ENCODE assay signal across 29 mouse cellular contexts in genomic region chr5:50195993-50196392, GRCm38 (mm10).
DNase-seq lines count a peak whose midpoint lies in the region; ATAC-seq and TF ChIP-seq lines count a peak whose summit lies in the region.
"Had no signal": no experiment of that assay in that cellular context is flagged by ENCODE, and none has a peak within 500 bp of the region (broad histone marks: within the 10 kb centered on the region; RNA-seq: fewer than 3 reads in every experiment).

No protein-coding gene starts in this region.

- 66% methylated on average over 3 of the region's 3 CpGs for WGBS in intestine, embryonic 16.5 days
- WGBS in intestine, embryonic 15.5 days: 60% methylated on average over 3 of the region's 3 CpGs
- 38% methylated on average over 3 of the region's 3 CpGs for WGBS in embryonic facial prominence, embryonic 14.5 days
- 84% methylated on average over 3 of the region's 3 CpGs for WGBS in limb, embryonic 10.5 days
- WGBS in limb, embryonic 15.5 days: 45% methylated on average over 3 of the region's 3 CpGs
- WGBS in thymus, adult 2 months: 77% methylated on average over 3 of the region's 3 CpGs

- peak; percentile 16; the same call in 1 of the 2 replicates for ATAC-seq in intestine, embryonic 16.5 days
- ATAC-seq in intestine, embryonic 15.5 days: no peak
- ATAC-seq in embryonic facial prominence, embryonic 14.5 days (ENCODE audit: low read depth): peak; percentile 68
- ATAC-seq in limb, embryonic 15.5 days (ENCODE audit: insufficient number of reproducible peaks, low FRiP score, low TSS enrichment, low read depth): peak; percentile 67; the same call in 1 of the 2 replicates

- no peaks in the 10 kb centered on the region for H3K36me3 ChIP-seq in intestine, embryonic 16.5 days (ENCODE audit: control insufficient read depth, insufficient read depth, low read length)
- H3K36me3 ChIP-seq in intestine, embryonic 15.5 days: no peaks in the 10 kb centered on the region
- H3K36me3 ChIP-seq in embryonic facial prominence, embryonic 14.5 days (ENCODE audit: control insufficient read depth, insufficient read depth, low read length): no peaks in the 10 kb centered on the region
- no peaks in the 10 kb centered on the region for H3K36me3 ChIP-seq in limb, embryonic 10.5 days
- H3K36me3 ChIP-seq in limb, embryonic 15.5 days: no peaks in the 10 kb centered on the region
- no peaks in the 10 kb centered on the region for H3K36me3 ChIP-seq in thymus, adult 2 months (ENCODE audit: control insufficient read depth, insufficient read depth, low read length)
- H3K36me3 ChIP-seq: forebrain, embryonic 12.5 days; midbrain, embryonic 12.5 days had no signal

- no peak overlapping the region for H3K4me2 ChIP-seq in intestine, embryonic 16.5 days (ENCODE audit: low read depth, low read length)
- H3K4me2 ChIP-seq in intestine, embryonic 15.5 days (replicated peaks): no peak overlapping the region
- H3K4me2 ChIP-seq in embryonic facial prominence, embryonic 14.5 days (ENCODE audit: low read depth, low read length): no peak overlapping the region
- H3K4me2 ChIP-seq in limb, embryonic 15.5 days: no peak overlapping the region
- H3K4me2 ChIP-seq: forebrain, embryonic 12.5 days; heart, embryonic 11.5 days; hindbrain, embryonic 14.5 days; liver, embryonic 11.5 days; midbrain, embryonic 12.5 days had no signal

- no peak overlapping the region for H3K4me3 ChIP-seq in intestine, embryonic 16.5 days (ENCODE audit: low read length)
- H3K4me3 ChIP-seq in intestine, embryonic 15.5 days (replicated peaks): no peak overlapping the region
- no peak overlapping the region for H3K4me3 ChIP-seq in embryonic facial prominence, embryonic 14.5 days (ENCODE audit: low read depth, low read length)
- H3K4me3 ChIP-seq in limb, embryonic 10.5 days: no peak overlapping the region
- no peak overlapping the region for H3K4me3 ChIP-seq in limb, embryonic 15.5 days
- H3K4me3 ChIP-seq in thymus, adult 2 months (ENCODE audit: control insufficient read depth, insufficient read depth, low read length): no peak overlapping the region
- H3K4me3 ChIP-seq: forebrain, embryonic 12.5 days; midbrain, embryonic 12.5 days; myocyte had no signal

- no peaks in the 10 kb centered on the region for H3K4me1 ChIP-seq in intestine, embryonic 16.5 days (ENCODE audit: control insufficient read depth, insufficient read depth, low read length)
- H3K4me1 ChIP-seq in intestine, embryonic 15.5 days (replicated peaks): no peaks in the 10 kb centered on the region
- H3K4me1 ChIP-seq in embryonic facial prominence, embryonic 14.5 days (ENCODE audit: control insufficient read depth, insufficient read depth, low read length): no peaks in the 10 kb centered on the region
- no peaks in the 10 kb centered on the region for H3K4me1 ChIP-seq in limb, embryonic 10.5 days
- H3K4me1 ChIP-seq in limb, embryonic 15.5 days: 0 out of 2 replicates have a peak, but pooled peaks cover 5% of the 10 kb centered on the region
- H3K4me1 ChIP-seq in thymus, adult 2 months (replicated peaks; ENCODE audit: control insufficient read depth, insufficient read depth, low read length): no peaks in the 10 kb centered on the region
- H3K4me1 ChIP-seq: forebrain, embryonic 12.5 days; midbrain, embryonic 12.5 days had no signal

- no peaks in the 10 kb centered on the region for H3K9me3 ChIP-seq in intestine, embryonic 16.5 days (ENCODE audit: control insufficient read depth, low read length)
- H3K9me3 ChIP-seq in intestine, embryonic 15.5 days: no peaks in the 10 kb centered on the region
- H3K9me3 ChIP-seq in embryonic facial prominence, embryonic 14.5 days (ENCODE audit: control insufficient read depth, low read length): no peaks in the 10 kb centered on the region
- no peaks in the 10 kb centered on the region for H3K9me3 ChIP-seq in limb, embryonic 10.5 days (replicated peaks)
- H3K9me3 ChIP-seq in limb, embryonic 15.5 days: no peaks in the 10 kb centered on the region
- H3K9me3 ChIP-seq: forebrain, embryonic 12.5 days; midbrain, embryonic 12.5 days had no signal

- no peaks in the 10 kb centered on the region for H3K27me3 ChIP-seq in intestine, embryonic 16.5 days (replicated peaks; ENCODE audit: control insufficient read depth, insufficient read depth, low read length)
- H3K27me3 ChIP-seq in intestine, embryonic 15.5 days (replicated peaks): no peaks in the 10 kb centered on the region
- no peaks in the 10 kb centered on the region for H3K27me3 ChIP-seq in embryonic facial prominence, embryonic 14.5 days (replicated peaks; ENCODE audit: control insufficient read depth, insufficient read depth, low read length)
- no peaks in the 10 kb centered on the region for H3K27me3 ChIP-seq in limb, embryonic 10.5 days (ENCODE audit: low read depth, poor library complexity, severe bottlenecking)
- no peaks in the 10 kb centered on the region for H3K27me3 ChIP-seq in limb, embryonic 15.5 days
- no peaks in the 10 kb centered on the region for H3K27me3 ChIP-seq in thymus, adult 2 months (ENCODE audit: control insufficient read depth, insufficient read depth, low read length)
- H3K27me3 ChIP-seq: forebrain, embryonic 12.5 days; midbrain, embryonic 12.5 days had no signal

- no peak overlapping the region for H3K27ac ChIP-seq in intestine, embryonic 16.5 days (ENCODE audit: low read length)
- no peak overlapping the region for H3K27ac ChIP-seq in intestine, embryonic 15.5 days
- peak overlapping the region; percentile 24 for H3K27ac ChIP-seq in embryonic facial prominence, embryonic 14.5 days (replicated peaks; ENCODE audit: low read depth, low read length)
- peak overlapping the region; percentile 39; the same call in 1 of the 2 replicates for H3K27ac ChIP-seq in limb, embryonic 10.5 days
- peak overlapping the region; percentile 81 for H3K27ac ChIP-seq in limb, embryonic 15.5 days
- no peak overlapping the region for H3K27ac ChIP-seq in thymus, adult 2 months (ENCODE audit: control insufficient read depth, insufficient read depth, low read length)
- H3K27ac ChIP-seq: forebrain, embryonic 12.5 days; hindbrain, embryonic 14.5 days; midbrain, embryonic 12.5 days; stomach, postnatal 0 days had no signal

- TF ChIP-seq CTCF in thymus, adult 2 months (IDR thresholded peaks at IDR 0.05; ENCODE audit: borderline replicate concordance, control insufficient read depth, extremely low read depth, insufficient read depth, low read length, poor library complexity): no peak

- no peak overlapping the region for H3K9ac ChIP-seq in intestine, embryonic 16.5 days (ENCODE audit: low read depth, low read length)
- no peak overlapping the region for H3K9ac ChIP-seq in intestine, embryonic 15.5 days
- H3K9ac ChIP-seq in embryonic facial prominence, embryonic 14.5 days (ENCODE audit: low read depth, low read length): no peak overlapping the region
- no peak overlapping the region for H3K9ac ChIP-seq in limb, embryonic 15.5 days
- H3K9ac ChIP-seq: forebrain, embryonic 12.5 days; forebrain, postnatal 0 days; hindbrain, embryonic 14.5 days; midbrain, embryonic 12.5 days had no signal

- no peak for TF ChIP-seq POLR2A in thymus, adult 2 months (IDR thresholded peaks at IDR 0.05; ENCODE audit: control insufficient read depth, extremely low read depth, insufficient read depth, low read length, poor library complexity)

- peak; percentile 54 for DNase-seq in embryonic facial prominence, embryonic 14.5 days (ENCODE audit: low spot score)
- no peak for DNase-seq in limb, embryonic 10.5 days (ENCODE audit: low spot score)
- no peak for DNase-seq in thymus, adult 2 months
- DNase-seq in layer of hippocampus, postnatal 14 days (ENCODE audit: low spot score in 2 of 2): no peak
- DNase-seq: adrenal gland, postnatal 10 days; B cell, adult 2 months; cerebellum, adult 8-10 months; cerebellum, postnatal 25 days; forebrain, postnatal 0 days; gastrocnemius, postnatal 14 days; heart, adult 11 months; heart, postnatal 36 days; kidney, adult 9 months; kidney, postnatal 14 days; layer of hippocampus, adult 9-11 months; lung, postnatal 36 days; right cerebral cortex, postnatal 4 days; thymus, adult 18-20 months; thymus, postnatal 36 days had no signal

Comparison
In these comparisons a context has a peak if more than half of its experiments do, and no peak if none do; other contexts are left out.
1. H3K27ac ChIP-seq: peak in embryonic facial prominence, embryonic 14.5 days (single experiment), limb, embryonic 10.5 days (single experiment) and limb, embryonic 15.5 days (single experiment); none in intestine, embryonic 16.5 days (single experiment), intestine, embryonic 15.5 days (single experiment) and thymus, adult 2 months (single experiment).